Mouse (Mus musculus): ENCODE results near the gene Rbfox1.

- TF ChIP-seq POLR2A (IDR thresholded peaks at IDR 0.05; ENCODE audit: extremely low read depth, insufficient read depth, low read length) (no peak), CTCF (IDR thresholded peaks at IDR 0.05; ENCODE audit: extremely low read depth, insufficient read depth, low read length) (no peak)
Measured at GRCm38 (mm10) chr16:7097951-7098710, 1213.0 kb downstream of the Rbfox1 start.

Data from cortical plate, adult 2 months (tissue).